Mouse (Mus musculus): ENCODE data around the gene Chd9. TPM values are rescaled to one million over a fixed set of nuclear protein-coding genes. Genes with fewer than 3 reads are reported as not detected.

Chd9 gene
- 82.6 TPM for total RNA-seq (2023)

DNA sequence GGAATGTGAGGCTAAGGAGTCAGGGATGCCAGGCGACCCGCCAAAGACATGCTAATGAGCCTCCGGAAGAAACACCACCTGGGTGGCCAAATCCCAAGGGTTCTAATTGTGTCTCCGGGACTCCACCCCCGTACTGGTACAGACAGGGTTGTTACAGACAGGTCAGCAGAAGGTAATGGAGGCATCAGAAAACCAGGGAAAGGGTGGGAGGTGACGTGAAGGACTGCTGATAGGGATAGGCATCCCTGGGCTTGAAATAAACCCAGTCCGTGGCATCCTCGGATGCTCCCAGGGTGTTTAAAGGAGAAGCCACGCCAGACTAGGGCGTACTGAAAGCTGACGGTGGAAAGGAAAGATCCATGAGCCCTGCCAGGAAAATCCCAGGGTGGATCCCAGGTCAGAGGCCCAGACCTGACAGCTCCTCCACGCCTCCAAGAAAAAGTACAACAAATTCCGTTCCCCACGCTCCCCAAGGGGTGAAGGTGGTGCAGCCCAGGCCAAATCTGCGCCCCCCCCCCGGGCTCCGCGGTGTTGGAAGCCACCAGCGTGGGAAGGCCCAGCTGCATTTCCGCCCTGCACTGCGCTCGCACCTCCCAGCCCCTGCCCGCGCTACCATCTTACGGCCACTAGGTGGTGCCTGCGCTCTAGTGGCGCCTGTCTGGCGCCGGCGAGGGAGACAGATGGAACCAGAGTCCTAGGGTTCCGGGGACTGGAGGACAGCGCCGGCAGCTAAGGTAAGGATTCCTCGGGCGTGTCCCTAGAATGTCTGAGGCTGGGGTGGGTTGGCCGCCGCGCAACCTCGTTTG, at the start of gene Chd9:
Gene Chd9 (plus strand): TSS at position 172 of the 806 bp plus-strand sequence.

GRCm38 (mm10) chr8:90817293-90817692, 10.9 kb upstream of the Chd9 start, which contains the start of gene Gm19935:
Gene Gm19935 (minus strand): TSS chr8:90817393.

GRCm38 (mm10) chr8:91069834-91070233, 241.7 kb downstream of the Chd9 start, which contains the start of gene Rbl2:
Gene Rbl2 (plus strand): TSS chr8:91070057.

Other genes starting within 250 kb of the Chd9 start
- gene Gm19935, start 11.0 kb upstream of the Chd9 start, total RNA-seq (2023), result not detected
- 102 TPM for gene Rbl2, start 241.7 kb downstream of the Chd9 start, total RNA-seq (2023)

All from CD4-positive naive resting alpha-beta T cell, adult 76 days (primary cell).